In the genomic region with DNA sequence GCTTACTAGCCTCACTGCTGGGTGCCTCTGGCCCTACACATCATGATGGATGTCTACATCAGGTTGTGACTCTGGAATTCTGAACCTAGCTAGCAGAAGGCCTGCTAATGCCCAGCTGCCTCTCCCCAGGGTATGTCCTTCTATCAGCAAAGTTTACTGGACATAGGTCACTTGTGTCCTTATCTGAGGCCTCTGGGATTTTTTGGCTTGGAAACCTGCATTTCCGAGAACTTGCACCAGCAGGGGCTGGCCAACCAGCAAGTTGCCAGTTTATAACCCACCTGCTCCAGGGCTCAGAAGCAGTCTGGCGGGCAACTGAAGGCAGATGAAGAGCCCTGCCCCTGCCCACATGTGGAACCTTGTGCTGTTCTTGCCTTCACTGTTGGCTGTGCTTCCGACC, we compare ENCODE assay signal across 24 mouse cellular contexts. TPM values are rescaled to one million over a fixed set of nuclear protein-coding genes. Genes with fewer than 3 reads are reported as not detected.
DNase-seq lines count a peak whose midpoint lies in the region; ATAC-seq and TF ChIP-seq lines count a peak whose summit lies in the region.
"Had no signal": no experiment of that assay in that cellular context is flagged by ENCODE, and none has a peak within 500 bp of the region (broad histone marks: within the 10 kb centered on the region; RNA-seq: fewer than 3 reads in every experiment).

TSS of gene Itih4 (plus strand) at position 273 of the 400 bp plus-strand sequence.

- H3K4me1 ChIP-seq in erythroblast, embryonic 14.5 days (ENCODE audit: control insufficient read depth): no peaks in the 10 kb centered on the region; the same call in 1 of the 2 replicates
- H3K4me1 ChIP-seq in lung, adult 2 months (ENCODE audit: control insufficient read depth, insufficient read depth, low read length): peaks cover 13% of the 10 kb centered on the region
- H3K4me1 ChIP-seq in liver, embryonic 15.5 days (replicated peaks): peaks cover 9% of the 10 kb centered on the region
- H3K4me1 ChIP-seq: hindbrain, embryonic 13.5 days had no signal

- H3K9me3 ChIP-seq in erythroblast, embryonic 14.5 days (ENCODE audit: control insufficient read depth, low read length): no peaks in the 10 kb centered on the region
- no peaks in the 10 kb centered on the region for H3K9me3 ChIP-seq in liver, embryonic 15.5 days (replicated peaks)
- H3K9me3 ChIP-seq: embryonic facial prominence, embryonic 13.5 days; forebrain, embryonic 10.5 days; forebrain, embryonic 15.5 days; heart, embryonic 15.5 days; hindbrain, embryonic 13.5 days had no signal

- no peak for DNase-seq in lung, adult 2 months
- no peak for DNase-seq in lung, adult 18-20 months
- no peak for DNase-seq in left cerebral cortex, postnatal 25 days (ENCODE audit: low spot score in 2 of 2)
- DNase-seq: adrenal gland, adult 8-10 months; cerebellum, adult 18-20 months; cerebellum, adult 9-11 months; cerebellum, postnatal 36 days; gastrocnemius, postnatal 10 days; heart, adult 2 months; heart, postnatal 14 days had no signal

- 85% methylated on average over 3 of the region's 3 CpGs for WGBS in lung, adult 2 months
- WGBS in liver, embryonic 15.5 days (ENCODE audit: insufficient replicate concordance): 62% methylated on average over 3 of the region's 3 CpGs

- H3K4me3 ChIP-seq in erythroblast, embryonic 14.5 days (replicated peaks): peak within 1 kb of the TSS; percentile 23
- no peak within 1 kb of the TSS for H3K4me3 ChIP-seq in lung, adult 2 months (replicated peaks; ENCODE audit: extremely low read depth, low read depth, low read length)
- H3K4me3 ChIP-seq in liver, embryonic 15.5 days (replicated peaks): peak within 1 kb of the TSS; percentile 6
- H3K4me3 ChIP-seq: embryonic facial prominence, embryonic 13.5 days; forebrain, embryonic 10.5 days; forebrain, embryonic 15.5 days; heart, adult 2 months; heart, embryonic 15.5 days; hindbrain, embryonic 13.5 days had no signal

- intact Hi-C loops in left cerebral cortex, postnatal 25 days (cut with DNase I): no loop called here

- peak within 1 kb of the TSS; percentile 46 for H3K4me2 ChIP-seq in liver, embryonic 15.5 days
- H3K4me2 ChIP-seq: embryonic facial prominence, embryonic 13.5 days; forebrain, embryonic 15.5 days; heart, embryonic 11.5 days; heart, embryonic 15.5 days; hindbrain, embryonic 13.5 days had no signal

- no peak for TF ChIP-seq POLR2A in lung, adult 2 months (IDR thresholded peaks at IDR 0.05; ENCODE audit: borderline replicate concordance, extremely low read depth, low read depth, low read length)

- no peak for ATAC-seq in erythroblast, adult 5-6 weeks (replicated peaks; ENCODE audit: low FRiP score, poor library complexity, severe bottlenecking)
- peak; percentile 26 for ATAC-seq in liver, embryonic 15.5 days (ENCODE audit: insufficient read depth)
- ATAC-seq: activated CD4-positive, CD25-positive, alpha-beta regulatory T cell, adult 4 months; forebrain, embryonic 15.5 days; hindbrain, postnatal 0 days; Patski had no signal

- H3K27me3 ChIP-seq in erythroblast, embryonic 14.5 days (ENCODE audit: control insufficient read depth): no peaks in the 10 kb centered on the region
- no peaks in the 10 kb centered on the region for H3K27me3 ChIP-seq in liver, embryonic 15.5 days
- H3K27me3 ChIP-seq: embryonic facial prominence, embryonic 13.5 days; forebrain, embryonic 15.5 days; heart, embryonic 15.5 days; hindbrain, embryonic 13.5 days; Patski had no signal

- H3K36me3 ChIP-seq in erythroblast, embryonic 14.5 days (ENCODE audit: control insufficient read depth): peaks cover 2% of the 10 kb centered on the region; the same call in 1 of the 2 replicates
- no peaks in the 10 kb centered on the region for H3K36me3 ChIP-seq in liver, embryonic 15.5 days (replicated peaks)
- H3K36me3 ChIP-seq: embryonic facial prominence, embryonic 13.5 days; forebrain, embryonic 10.5 days; forebrain, embryonic 15.5 days; heart, embryonic 15.5 days; hindbrain, embryonic 13.5 days had no signal

- TF ChIP-seq CTCF in lung, adult 2 months (IDR thresholded peaks at IDR 0.05; ENCODE audit: insufficient read depth, low read length): no peak

- H3K9ac ChIP-seq in liver, embryonic 15.5 days: peak within 1 kb of the TSS; percentile 0; the same call in 1 of the 2 replicates
- H3K9ac ChIP-seq: embryonic facial prominence, embryonic 13.5 days; forebrain, embryonic 15.5 days; heart, embryonic 15.5 days; hindbrain, embryonic 13.5 days had no signal

- H3K27ac ChIP-seq in liver, embryonic 15.5 days (replicated peaks): peak within 1 kb of the TSS; percentile 43
- H3K27ac ChIP-seq: embryonic facial prominence, embryonic 13.5 days; forebrain, embryonic 10.5 days; forebrain, embryonic 15.5 days; heart, embryonic 15.5 days; hindbrain, embryonic 13.5 days; hindbrain, postnatal 0 days had no signal

RNA-seq across cellular contexts. Expression of gene Itih4, which starts in this region (rescaled TPM):
- polyA plus RNA-seq in erythroblast, embryonic 14.5 days (2012): 0.02 TPM in 1 of 2 replicates, not detected in the other
- not detected in 2 replicates for total RNA-seq in erythroblast, adult 5-6 weeks (2015; ENCODE audit: low replicate concordance)
- not detected in 2 replicates for total RNA-seq in erythroblast, adult 5-6 weeks (2017; ENCODE audit: low replicate concordance)
- 37.7 and 43.4 TPM in 2 replicates for polyA plus RNA-seq in lung, adult 2 months (2012; rRNA removed)
- 205 and 267 TPM in 2 replicates for polyA plus RNA-seq in liver, embryonic 15.5 days (2015; fragmentation: Nextera tagmentation; extraction: Ambion mirVana)
- under 1 TPM; 0.11 to 0.30 TPM for total RNA-seq in left cerebral cortex, postnatal 25 days (2021)
- total RNA-seq: CH12.LX; hematopoietic stem cell, adult 5-6 weeks had no signal
- polyA plus RNA-seq: activated CD4-positive, CD25-positive, alpha-beta regulatory T cell, adult 4 months; embryonic facial prominence, embryonic 13.5 days; forebrain, embryonic 10.5 days; forebrain, embryonic 15.5 days; heart, embryonic 11.5 days; hindbrain, embryonic 13.5 days; hindbrain, postnatal 0 days had no signal

Comparison
In these comparisons a context has a peak if more than half of its experiments do, and no peak if none do; other contexts are left out.
1. RNA of gene Itih4 (polyA plus RNA-seq): 205 to 267 TPM in liver, embryonic 15.5 days and 37.7 to 43.4 TPM in lung, adult 2 months; 0.02 TPM in erythroblast, embryonic 14.5 days; every median in the first group is over 10 times any median in the second.